Mouse (Mus musculus) thymus, adult 2 months (tissue): ENCODE results near the gene C130032M10Rik.
"Not testable (repeated sequence)": the region's sequence is repeated elsewhere in the genome, so short reads cannot be mapped to it uniquely, and the experiment has no call there.

Experiments used
- CTCF ChIP-seq: fragments of 200-500 bp; IDR thresholded peaks from 2 replicates; pipeline ENCODE4 v1.5.1; 2012; ENCODE audit warnings: mild to moderate bottlenecking, control low read depth, low read length, moderate library complexity, borderline replicate concordance; ENCODE audit not compliant: control insufficient read depth, poor library complexity, insufficient read depth; ENCODE audit errors: extremely low read depth
- POLR2A ChIP-seq: fragments of 200-500 bp; IDR thresholded peaks from 2 replicates; pipeline ENCODE4 v1.6.1; 2012; ENCODE audit warnings: mild to moderate bottlenecking, low read length, control low read depth, moderate library complexity; ENCODE audit not compliant: control insufficient read depth, poor library complexity, insufficient read depth; ENCODE audit errors: extremely low read depth

- TF ChIP-seq CTCF, POLR2A: not testable (repeated sequence)
Observed at GRCm38 (mm10) chr9:114520529-114520928, 5.0 kb downstream of the C130032M10Rik start.
